ENCODE assay signal across 8 mouse cellular contexts in the genomic region with DNA sequence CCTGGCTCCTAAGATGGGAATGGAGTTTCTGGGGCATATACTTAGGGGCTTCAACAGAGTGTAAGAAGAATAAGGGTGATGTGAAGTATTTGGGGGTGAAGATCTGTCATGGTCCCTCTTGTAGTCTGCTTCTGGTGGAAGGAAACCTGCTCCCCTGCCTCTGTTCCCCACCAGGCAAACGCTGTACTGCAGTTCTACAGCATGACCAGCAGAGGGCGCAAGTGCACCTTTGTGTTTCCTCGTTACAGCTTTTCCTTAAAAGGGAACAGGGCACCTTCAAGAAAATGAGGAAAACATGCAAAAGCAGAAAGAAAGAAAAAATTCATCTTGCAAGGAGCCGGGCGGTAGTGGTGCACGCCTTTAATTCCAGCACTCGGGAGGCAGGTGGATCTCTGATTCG. TPM values are rescaled to one million over a fixed set of nuclear protein-coding genes. Genes with fewer than 3 reads are reported as not detected.
DNase-seq lines count a peak whose midpoint lies in the region; ATAC-seq and TF ChIP-seq lines count a peak whose summit lies in the region.

No protein-coding gene starts in this region.

- no peak overlapping the region for H3K4me2 ChIP-seq in lung, postnatal 0 days (replicated peaks; ENCODE audit: low read depth, low read length)

- H3K4me3 ChIP-seq in lung, postnatal 0 days (ENCODE audit: low read depth, low read length): no peak overlapping the region

- DNase-seq in right cerebral cortex, adult 18-20 months: peak; percentile 31
- DNase-seq in right cerebral cortex, postnatal 36 days (ENCODE audit: low spot score in 2 of 2): no peak
- DNase-seq in adrenal gland, postnatal 25 days: peak; percentile 66
- DNase-seq in embryo, embryonic 9.5 days (ENCODE audit: extremely low spot score): peak; percentile 61
- DNase-seq in hindlimb bud, embryonic 11.5 days (ENCODE audit: extremely low spot score, low read depth, low spot score): peak; percentile 60
- peak; percentile 66 for DNase-seq in lung, postnatal 0 days (ENCODE audit: low spot score)
- peak; percentile 59 to 73 for DNase-seq in right cerebral cortex, adult 2 months (ENCODE audit: low spot score in 2 of 2)
- peak; percentile 33 for DNase-seq in yolk sac, embryonic 10.5 days (ENCODE audit: low spot score)

- H3K4me1 ChIP-seq in lung, postnatal 0 days (ENCODE audit: insufficient read depth, low read depth, low read length): no peaks in the 10 kb centered on the region

- TF ChIP-seq CTCF in lung, postnatal 0 days (IDR thresholded peaks at IDR 0.05): peak; percentile 99

- 17% methylated on average over 8 of the region's 8 CpGs for WGBS in lung, postnatal 0 days

- no peaks in the 10 kb centered on the region for H3K27me3 ChIP-seq in lung, postnatal 0 days (replicated peaks; ENCODE audit: insufficient read depth, low read length)

- H3K27ac ChIP-seq in lung, postnatal 0 days (ENCODE audit: low read length): no peak overlapping the region

- no peak for TF ChIP-seq EP300 in lung, postnatal 0 days (IDR thresholded peaks at IDR 0.05)

- ATAC-seq in lung, postnatal 0 days: no peak

- H3K36me3 ChIP-seq in lung, postnatal 0 days (ENCODE audit: insufficient read depth, low read length): no peaks in the 10 kb centered on the region

- H3K9ac ChIP-seq in lung, postnatal 0 days (replicated peaks; ENCODE audit: low read depth): no peak overlapping the region

- no peaks in the 10 kb centered on the region for H3K9me3 ChIP-seq in lung, postnatal 0 days (ENCODE audit: low read length)

RNA-seq across cellular contexts. Expression of a gene that starts 25.5 kb away (rescaled TPM):
- total RNA-seq in adrenal gland, postnatal 25 days (2021): 0.43 and 0.82 TPM in 2 replicates
- 6.7 and 6.9 TPM in 2 replicates for polyA plus RNA-seq in lung, postnatal 0 days (2015; fragmentation: Nextera tagmentation; extraction: Ambion mirVana)

RNA-seq across cellular contexts. Expression of a gene that starts 36.0 kb away (rescaled TPM):
- 15.4 and 16.1 TPM in 2 replicates for total RNA-seq in adrenal gland, postnatal 25 days (2021)
- polyA plus RNA-seq in lung, postnatal 0 days (2015; fragmentation: Nextera tagmentation; extraction: Ambion mirVana): 21.5 and 22.5 TPM in 2 replicates

RNA-seq across cellular contexts. Expression of a gene that starts 56.1 kb away (rescaled TPM):
- 0.58 and 1.5 TPM in 2 replicates for total RNA-seq in adrenal gland, postnatal 25 days (2021)
- polyA plus RNA-seq in lung, postnatal 0 days (2015; fragmentation: Nextera tagmentation; extraction: Ambion mirVana): 0.65 and 0.90 TPM in 2 replicates

Comparison
In these comparisons a context has a peak if more than half of its experiments do, and no peak if none do; other contexts are left out.
1. DNase-seq: peak in right cerebral cortex, adult 18-20 months (single experiment), adrenal gland, postnatal 25 days (single experiment), embryo, embryonic 9.5 days (single experiment), hindlimb bud, embryonic 11.5 days (single experiment), lung, postnatal 0 days (single experiment), right cerebral cortex, adult 2 months (2 of 2) and yolk sac, embryonic 10.5 days (single experiment); none in right cerebral cortex, postnatal 36 days (0 of 2).